Mouse (Mus musculus): Measurements from ENCODE around the gene Mup4. TPM values are rescaled to one million over a fixed set of nuclear protein-coding genes. Genes with fewer than 3 reads are reported as not detected.

Gene Mup4
- polyA plus RNA-seq, 1 experiment from 2014 or later, result not detected

DNA sequence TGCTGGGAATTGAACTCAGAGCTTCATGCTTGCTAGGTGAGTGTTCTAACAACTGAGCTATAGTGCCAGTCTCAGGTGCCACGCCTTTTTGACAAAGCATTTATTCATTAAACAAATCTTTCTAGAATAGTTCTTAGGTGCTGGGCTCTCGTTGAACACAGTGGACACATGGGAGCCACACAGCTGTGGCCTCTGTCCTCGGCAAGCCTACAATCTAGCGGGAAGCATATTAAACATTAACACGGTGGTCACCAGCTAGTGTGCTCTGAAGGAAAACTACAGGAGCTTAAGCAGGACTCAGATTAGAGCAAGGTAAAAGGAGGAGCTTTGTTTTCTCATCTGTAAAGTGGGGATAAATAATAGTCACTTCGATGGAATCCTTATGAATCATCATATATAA is 53.4 kb downstream of the Mup4 start:
- Histone ChIP-seq H3K4me1 (peaks cover 5% of the 10 kb centered on the region; the same call in 1 of the 2 replicates), H3K9me3 (no peaks in the 10 kb centered on the region), H3K27me3 (ENCODE audit: poor library complexity, severe bottlenecking) (no peaks in the 10 kb centered on the region), H3K27ac (no peak overlapping the region), H3K36me3 (replicated peaks) (no peaks in the 10 kb centered on the region), H3K4me3 (no peak overlapping the region)
- 94% methylated on average over 6 of the region's 6 CpGs for WGBS
- no peak for DNase-seq (ENCODE audit: extremely low spot score, low spot score)

Other genes with a start within 250 kb of the Mup4 start
- 102 and 111 TPM in 2 replicates for gene Inip, start 159.1 kb downstream of the Mup4 start, polyA plus RNA-seq (2016; fragmentation: Nextera tagmentation; extraction: Ambion mirVana)
- gene Snx30, start 154.9 kb downstream of the Mup4 start, polyA plus RNA-seq (2016; fragmentation: Nextera tagmentation; extraction: Ambion mirVana), result 5.7 and 5.8 TPM in 2 replicates
- gene Slc46a2, start 45.7 kb downstream of the Mup4 start, polyA plus RNA-seq (2016; fragmentation: Nextera tagmentation; extraction: Ambion mirVana), result not detected in 2 replicates
- not detected in 2 replicates for gene Mup6, start 3.6 kb upstream of the Mup4 start, polyA plus RNA-seq (2016; fragmentation: Nextera tagmentation; extraction: Ambion mirVana)
- not detected in 2 replicates for gene Mup7, start 109.8 kb upstream of the Mup4 start, polyA plus RNA-seq (2016; fragmentation: Nextera tagmentation; extraction: Ambion mirVana)
- not detected in 2 replicates for gene Mup2, start 193.6 kb upstream of the Mup4 start, polyA plus RNA-seq (2016; fragmentation: Nextera tagmentation; extraction: Ambion mirVana)

All from forebrain, embryonic 10.5 days (tissue).